Mouse (Mus musculus): ENCODE measurements at regions not wholly inside any gene's neighbourhood (a gene's known extent, or its start where the extent isn't known, plus 50 kb on each side); places are given as distances from the start of the nearest gene placed in this dataset.
A peak's percentile ranks its signal among the peaks of the same experiment; 100 is the strongest.

GRCm38 (mm10) chr13:59360026-59360425 is 225.0 kb downstream of the Agtpbp1 start:
- Histone ChIP-seq H3K4me3 (no peak overlapping the region), H3K27ac (no peak overlapping the region)
- intact Hi-C loops (cut with DNase I), result loop anchor here (10.0 kb wide), 1 partner anchor 175 kb away; no protein-coding TSS in a partner anchor
- TF ChIP-seq CTCF (IDR thresholded peaks at IDR 0.05), result no peak
- DNase-seq (ENCODE audit: extremely low spot score in 1 of 2, low spot score in 2 of 2), result no peak

- intact Hi-C loops (cut with DNase I), result no loop called here
- DNase-seq (ENCODE audit: extremely low spot score in 1 of 2, low spot score in 2 of 2), result no peak
- no peak for TF ChIP-seq CTCF (IDR thresholded peaks at IDR 0.05)
Measured at GRCm38 (mm10) chr13:59358421-59358820, 226.6 kb downstream of the Agtpbp1 start.

GRCm38 (mm10) chr13:59351461-59351860 is 233.6 kb downstream of the Agtpbp1 start:
- no peak overlapping the region for H3K27ac ChIP-seq
- intact Hi-C loops (cut with DNase I), result no loop called here
- peak; percentile 35 for TF ChIP-seq CTCF (IDR thresholded peaks at IDR 0.05)
- no peak for DNase-seq (ENCODE audit: extremely low spot score in 1 of 2, low spot score in 2 of 2)
- H3K4me3 ChIP-seq, result no peak overlapping the region

More at GRCm38 (mm10) chr13:59358421-59358820, 226.6 kb downstream of the Agtpbp1 start:
- H3K4me3 ChIP-seq, result no peak overlapping the region
- no peak overlapping the region for H3K27ac ChIP-seq

GRCm38 (mm10) chr13:59350613-59351150 is 234.3 kb downstream of the Agtpbp1 start:
- DNase-seq (ENCODE audit: extremely low spot score in 1 of 2, low spot score in 2 of 2), result no peak
- no peak overlapping the region for H3K4me3 ChIP-seq
- no peak for TF ChIP-seq CTCF (IDR thresholded peaks at IDR 0.05)
- intact Hi-C loops (cut with DNase I), result no loop called here
- H3K27ac ChIP-seq, result no peak overlapping the region

GRCm38 (mm10) chr13:59348510-59348909 is 236.5 kb downstream of the Agtpbp1 start:
- no peak overlapping the region for H3K27ac ChIP-seq
- no peak for DNase-seq (ENCODE audit: extremely low spot score in 1 of 2, low spot score in 2 of 2)
- peak; percentile 38 for TF ChIP-seq CTCF (IDR thresholded peaks at IDR 0.05)
- no peak overlapping the region for H3K4me3 ChIP-seq
- intact Hi-C loops (cut with DNase I), result no loop called here

- no peak overlapping the region for H3K27ac ChIP-seq
- intact Hi-C loops (cut with DNase I), result no loop called here
- DNase-seq (ENCODE audit: extremely low spot score in 1 of 2, low spot score in 2 of 2), result no peak
- no peak for TF ChIP-seq CTCF (IDR thresholded peaks at IDR 0.05)
- H3K4me3 ChIP-seq, result no peak overlapping the region
Measured at GRCm38 (mm10) chr13:59341871-59342270, 243.2 kb downstream of the Agtpbp1 start.

GRCm38 (mm10) chr13:59338436-59338835 is 246.6 kb downstream of the Agtpbp1 start:
- DNase-seq (ENCODE audit: extremely low spot score in 1 of 2, low spot score in 2 of 2), result no peak
- no peak overlapping the region for H3K27ac ChIP-seq
- no peak for TF ChIP-seq CTCF (IDR thresholded peaks at IDR 0.05)
- intact Hi-C loops (cut with DNase I), result no loop called here
- no peak overlapping the region for H3K4me3 ChIP-seq

- no peak for TF ChIP-seq CTCF (IDR thresholded peaks at IDR 0.05)
- DNase-seq (ENCODE audit: extremely low spot score in 1 of 2, low spot score in 2 of 2), result no peak
- intact Hi-C loops (cut with DNase I), result no loop called here
- Histone ChIP-seq H3K27ac (no peak overlapping the region), H3K4me3 (no peak overlapping the region)
Measured at GRCm38 (mm10) chr13:59323933-59324332, 261.1 kb downstream of the Agtpbp1 start.

GRCm38 (mm10) chr13:59323441-59323840 is 261.6 kb downstream of the Agtpbp1 start:
- DNase-seq (ENCODE audit: extremely low spot score in 1 of 2, low spot score in 2 of 2), result no peak
- intact Hi-C loops (cut with DNase I), result no loop called here

GRCm38 (mm10) chr13:59320261-59320660 is 264.8 kb downstream of the Agtpbp1 start:
- DNase-seq (ENCODE audit: extremely low spot score in 1 of 2, low spot score in 2 of 2), result no peak
- no peak for TF ChIP-seq CTCF (IDR thresholded peaks at IDR 0.05)
- intact Hi-C loops (cut with DNase I), result no loop called here
- H3K4me3 ChIP-seq, result no peak overlapping the region
- no peak overlapping the region for H3K27ac ChIP-seq

More at GRCm38 (mm10) chr13:59323441-59323840, 261.6 kb downstream of the Agtpbp1 start:
- no peak for TF ChIP-seq CTCF (IDR thresholded peaks at IDR 0.05)
- no peak overlapping the region for H3K27ac ChIP-seq
- no peak overlapping the region for H3K4me3 ChIP-seq

GRCm38 (mm10) chr13:59317458-59318005 is 267.5 kb downstream of the Agtpbp1 start:
- H3K4me3 ChIP-seq, result no peak overlapping the region
- intact Hi-C loops (cut with DNase I), result no loop called here
- no peak overlapping the region for H3K27ac ChIP-seq
- DNase-seq (ENCODE audit: extremely low spot score in 1 of 2, low spot score in 2 of 2), result no peak
- no peak for TF ChIP-seq CTCF (IDR thresholded peaks at IDR 0.05)

- no peak for TF ChIP-seq CTCF (IDR thresholded peaks at IDR 0.05)
- Histone ChIP-seq H3K4me3 (no peak overlapping the region), H3K27ac (no peak overlapping the region)
- intact Hi-C loops (cut with DNase I), result no loop called here
- DNase-seq (ENCODE audit: extremely low spot score in 1 of 2, low spot score in 2 of 2), result no peak
Measured at GRCm38 (mm10) chr13:59315811-59316210, 269.2 kb downstream of the Agtpbp1 start.

GRCm38 (mm10) chr13:59314419-59314818 is 270.6 kb downstream of the Agtpbp1 start:
- no peak for DNase-seq (ENCODE audit: extremely low spot score in 1 of 2, low spot score in 2 of 2)
- Histone ChIP-seq H3K27ac (no peak overlapping the region), H3K4me3 (no peak overlapping the region)
- intact Hi-C loops (cut with DNase I), result no loop called here
- peak; percentile 34 for TF ChIP-seq CTCF (IDR thresholded peaks at IDR 0.05)

Data from left cerebral cortex, adult 2 months (tissue).